Mouse (Mus musculus): ENCODE data around the gene Scn3b. TPM values are rescaled to one million over a fixed set of nuclear protein-coding genes. Genes with fewer than 3 reads are reported as not detected.
A peak's percentile ranks its signal among the peaks of the same experiment; 100 is the strongest.

The Scn3b gene
- total RNA-seq (2014; rRNA removed): 235 and 257 TPM in 2 replicates
- polyA plus RNA-seq (2015; fragmentation: Nextera tagmentation; extraction: Ambion mirVana): 157 and 158 TPM in 2 replicates

DNA sequence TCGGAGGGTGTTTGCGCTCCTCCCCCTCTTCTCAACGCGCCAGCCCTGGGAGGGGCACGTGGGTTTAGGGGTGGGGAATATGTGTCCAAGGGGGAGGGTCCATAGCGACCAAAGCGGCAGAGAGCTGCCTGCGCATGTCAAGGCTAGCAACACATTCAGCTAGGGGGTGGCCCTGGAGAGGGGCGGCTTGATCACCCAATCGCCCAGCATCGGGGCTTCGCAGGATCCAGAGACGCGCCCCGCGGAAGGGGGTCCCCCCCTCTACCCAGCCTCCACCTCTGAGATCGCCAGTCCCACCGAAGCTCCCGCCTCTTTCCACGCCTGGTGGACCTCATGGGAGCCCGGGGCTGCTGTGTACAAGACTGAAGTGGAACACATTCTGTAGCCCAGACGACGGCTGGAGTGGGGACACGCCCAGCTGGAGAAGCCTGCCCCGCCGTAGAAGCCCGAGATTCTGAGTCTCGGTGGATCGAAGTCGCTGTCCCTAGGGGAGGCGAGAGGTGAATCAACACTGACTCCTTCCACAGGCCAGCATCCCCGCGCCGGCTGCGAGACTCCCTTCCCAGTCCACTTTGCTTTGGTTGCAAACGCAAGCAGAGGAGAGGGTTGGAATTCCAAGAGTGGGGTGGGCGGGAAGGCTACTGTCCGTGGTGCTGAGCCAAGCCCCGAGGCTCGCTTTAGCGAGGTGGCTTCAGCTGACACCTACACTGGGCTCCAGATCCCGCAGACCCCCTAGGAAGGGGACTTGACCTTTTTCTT, at the start of gene Scn3b:
Gene Scn3b (plus strand): TSS at position 115 of the 759 bp plus-strand sequence.
- H3K9me3 ChIP-seq (ENCODE audit: low read length): no peaks in the 10 kb centered on the region
- peak; percentile 18; the same call in 1 of the 2 replicates for TF ChIP-seq CTCF (IDR thresholded peaks at IDR 0.05)
- H3K27ac ChIP-seq (ENCODE audit: low read depth, low read length): peak within 1 kb of the TSS; percentile 88
- WGBS: under 1% methylated on average over 42 of the region's 42 CpGs
- no peaks in the 10 kb centered on the region for H3K27me3 ChIP-seq (ENCODE audit: insufficient read depth, low read length)
- H3K4me3 ChIP-seq (ENCODE audit: low read depth, low read length): peak within 1 kb of the TSS; percentile 68
- peak; percentile 97 for ATAC-seq (ENCODE audit: low FRiP score)
- peak; percentile 95 for DNase-seq (ENCODE audit: low spot score)
- H3K4me2 ChIP-seq (ENCODE audit: low read depth, low read length, poor library complexity, severe bottlenecking): peak within 1 kb of the TSS; percentile 69
- H3K4me1 ChIP-seq (ENCODE audit: insufficient read depth, low read length): peaks cover 16% of the 10 kb centered on the region; the same call in 1 of the 2 replicates
- peak within 1 kb of the TSS; percentile 76 for H3K9ac ChIP-seq (replicated peaks; ENCODE audit: low read length, poor library complexity, severe bottlenecking)
- 0 out of 2 replicates have a peak, but pooled peaks cover 2% of the 10 kb centered on the region for H3K36me3 ChIP-seq (ENCODE audit: insufficient read depth, low read length)

DNA sequence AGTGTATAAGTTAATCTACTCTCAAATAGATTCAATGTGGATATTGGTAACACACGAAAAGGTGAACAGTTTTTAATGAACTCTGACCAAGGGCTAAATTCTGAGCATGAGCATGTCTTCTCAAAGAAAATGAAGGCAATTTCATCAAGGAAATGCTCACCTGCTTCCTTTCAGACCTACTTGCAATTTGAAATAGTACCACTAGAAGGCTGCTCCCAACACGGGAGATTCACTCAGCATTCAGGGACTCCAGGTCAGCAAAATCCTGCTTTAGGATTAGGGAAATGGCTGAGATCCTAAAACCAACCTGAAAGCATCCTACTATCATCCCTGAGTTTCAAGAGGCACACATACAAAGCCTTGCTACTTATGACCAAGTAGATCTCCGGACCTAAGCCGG, 44.7 kb upstream of the Scn3b start:
- Histone ChIP-seq H3K4me1 (ENCODE audit: insufficient read depth, low read length) (no peaks in the 10 kb centered on the region), H3K36me3 (ENCODE audit: insufficient read depth, low read length) (no peaks in the 10 kb centered on the region), H3K4me3 (ENCODE audit: low read depth, low read length) (no peak overlapping the region), H3K27me3 (ENCODE audit: insufficient read depth, low read length) (no peaks in the 10 kb centered on the region), H3K9ac (replicated peaks; ENCODE audit: low read length, poor library complexity, severe bottlenecking) (no peak overlapping the region), H3K9me3 (ENCODE audit: low read length) (no peaks in the 10 kb centered on the region), H3K27ac (ENCODE audit: low read depth, low read length) (no peak overlapping the region), H3K4me2 (ENCODE audit: low read depth, low read length, poor library complexity, severe bottlenecking) (no peak overlapping the region)
- ATAC-seq (ENCODE audit: low FRiP score): no peak
- no peak for DNase-seq (ENCODE audit: low spot score)
- peak; percentile 66 for TF ChIP-seq CTCF (IDR thresholded peaks at IDR 0.05)
- 63% methylated on average over 4 of the region's 4 CpGs for WGBS

DNA sequence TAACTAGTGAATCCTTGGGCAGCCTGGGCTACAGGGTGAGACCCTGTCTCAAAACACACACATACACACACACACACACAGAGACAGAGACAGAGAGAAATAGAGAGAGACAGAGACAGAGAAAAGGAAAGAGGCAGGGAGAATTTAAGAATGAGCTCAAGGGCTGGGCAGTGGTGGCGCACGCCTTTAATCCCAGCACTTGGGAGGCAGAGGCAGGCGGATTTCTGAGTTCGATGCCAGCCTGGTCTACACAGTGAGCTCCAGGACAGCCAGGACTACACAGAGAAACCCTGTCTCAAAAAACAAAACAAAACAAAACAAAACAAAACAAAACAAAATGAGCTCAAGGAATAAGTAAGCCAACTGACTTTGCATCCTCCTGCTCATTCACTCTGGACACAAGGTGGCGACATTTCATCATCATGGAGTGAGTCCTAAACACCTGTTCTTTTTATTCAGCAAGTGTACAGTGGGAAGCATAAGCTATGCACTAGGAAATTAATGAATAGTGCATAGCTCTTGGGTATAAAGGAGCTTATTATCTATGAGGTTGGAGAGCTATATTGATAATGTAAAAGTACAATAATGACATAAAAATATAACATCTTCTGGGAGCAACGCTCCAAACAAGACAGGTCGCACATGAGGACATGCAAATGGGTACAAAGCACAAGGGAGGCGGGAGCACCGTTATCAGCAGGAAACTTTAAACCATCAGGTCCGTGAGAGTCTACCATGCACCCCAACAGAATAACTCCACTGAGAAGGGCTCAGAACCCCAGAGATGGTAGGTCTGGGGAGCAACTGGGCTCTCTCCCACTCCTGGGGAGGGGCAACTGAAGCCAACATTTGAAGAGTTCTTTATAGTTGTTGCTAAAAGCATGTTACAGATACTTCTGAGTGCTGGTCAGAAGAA, 40.9 kb upstream of the Scn3b start:
- Histone ChIP-seq H3K27ac (ENCODE audit: low read depth, low read length) (no peak overlapping the region), H3K4me2 (ENCODE audit: low read depth, low read length, poor library complexity, severe bottlenecking) (no peak overlapping the region), H3K36me3 (ENCODE audit: insufficient read depth, low read length) (no peaks in the 10 kb centered on the region), H3K9me3 (ENCODE audit: low read length) (no peaks in the 10 kb centered on the region), H3K27me3 (ENCODE audit: insufficient read depth, low read length) (no peaks in the 10 kb centered on the region), H3K4me1 (ENCODE audit: insufficient read depth, low read length) (no peaks in the 10 kb centered on the region), H3K9ac (replicated peaks; ENCODE audit: low read length, poor library complexity, severe bottlenecking) (no peak overlapping the region), H3K4me3 (ENCODE audit: low read depth, low read length) (no peak overlapping the region)
- WGBS: 62% methylated on average over 10 of the region's 10 CpGs
- ATAC-seq (ENCODE audit: low FRiP score): peak; percentile 79; the same call in 1 of the 2 replicates
- peak; percentile 92 for TF ChIP-seq CTCF (IDR thresholded peaks at IDR 0.05)
- peak; percentile 88 for DNase-seq (ENCODE audit: low spot score)

DNA sequence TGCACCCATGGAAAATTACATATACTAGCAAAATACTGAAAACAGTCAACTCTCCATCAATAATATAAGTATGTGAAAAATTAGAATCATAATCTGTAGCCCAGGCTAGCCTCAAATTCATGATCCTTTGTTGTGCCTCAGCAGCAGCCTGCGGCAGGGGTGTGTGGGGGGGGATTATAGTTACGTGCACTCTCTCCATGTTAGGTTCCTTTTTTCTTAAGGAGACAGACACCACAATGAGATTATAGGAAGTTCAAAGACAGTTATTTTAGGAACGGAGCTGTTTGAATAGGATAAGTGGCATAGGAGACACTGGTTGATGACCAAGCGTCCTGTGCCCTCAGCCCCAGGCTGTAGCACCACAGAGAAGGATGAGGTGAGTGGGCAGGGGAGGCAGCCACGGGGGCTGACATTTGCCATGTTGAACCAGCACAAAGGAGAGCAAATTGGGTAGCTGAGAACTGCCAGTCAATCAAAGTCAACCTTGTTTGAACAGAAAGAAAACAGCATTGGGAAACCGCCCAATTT, 40.1 kb upstream of the Scn3b start:
- no peak overlapping the region for H3K4me2 ChIP-seq (ENCODE audit: low read depth, low read length, poor library complexity, severe bottlenecking)
- no peaks in the 10 kb centered on the region for H3K27me3 ChIP-seq (ENCODE audit: insufficient read depth, low read length)
- H3K4me3 ChIP-seq (ENCODE audit: low read depth, low read length): no peak overlapping the region
- WGBS: 23% methylated on average over 6 of the region's 6 CpGs
- ATAC-seq (ENCODE audit: low FRiP score) (peak; percentile 11; the same call in 1 of the 2 replicates), DNase-seq (ENCODE audit: low spot score) (no peak)
- H3K9ac ChIP-seq (replicated peaks; ENCODE audit: low read length, poor library complexity, severe bottlenecking): no peak overlapping the region
- no peak overlapping the region for H3K27ac ChIP-seq (ENCODE audit: low read depth, low read length)
- TF ChIP-seq CTCF (IDR thresholded peaks at IDR 0.05): no peak
- no peaks in the 10 kb centered on the region for H3K36me3 ChIP-seq (ENCODE audit: insufficient read depth, low read length)
- no peaks in the 10 kb centered on the region for H3K9me3 ChIP-seq (ENCODE audit: low read length)
- H3K4me1 ChIP-seq (ENCODE audit: insufficient read depth, low read length): no peaks in the 10 kb centered on the region

DNA sequence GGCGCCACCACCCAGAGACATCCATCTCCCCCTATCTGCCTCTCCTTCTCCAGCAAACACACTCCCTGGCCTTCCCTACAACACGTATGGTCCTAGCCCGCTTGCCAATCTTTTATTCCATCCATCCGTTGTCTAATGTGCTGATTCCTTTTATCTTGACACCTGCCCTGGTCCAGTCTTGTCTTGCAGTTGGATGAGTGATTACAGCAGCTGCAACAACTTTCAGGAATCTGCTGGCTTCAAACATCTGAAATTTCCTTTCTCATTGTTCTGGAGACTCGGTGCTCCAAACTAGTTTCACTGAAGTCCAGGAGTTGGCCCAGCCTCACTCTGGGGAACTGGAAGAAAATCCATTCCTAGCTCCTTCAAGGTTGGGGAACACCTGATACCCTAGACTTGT, 39.5 kb upstream of the Scn3b start:
- Histone ChIP-seq H3K27ac (ENCODE audit: low read depth, low read length) (no peak overlapping the region), H3K9ac (replicated peaks; ENCODE audit: low read length, poor library complexity, severe bottlenecking) (no peak overlapping the region), H3K4me3 (ENCODE audit: low read depth, low read length) (no peak overlapping the region), H3K4me1 (ENCODE audit: insufficient read depth, low read length) (no peaks in the 10 kb centered on the region), H3K27me3 (ENCODE audit: insufficient read depth, low read length) (no peaks in the 10 kb centered on the region), H3K4me2 (ENCODE audit: low read depth, low read length, poor library complexity, severe bottlenecking) (no peak overlapping the region), H3K36me3 (ENCODE audit: insufficient read depth, low read length) (no peaks in the 10 kb centered on the region), H3K9me3 (ENCODE audit: low read length) (no peaks in the 10 kb centered on the region)
- 54% methylated on average over 5 of the region's 5 CpGs for WGBS
- TF ChIP-seq CTCF (IDR thresholded peaks at IDR 0.05): no peak
- ATAC-seq (ENCODE audit: low FRiP score) (no peak), DNase-seq (ENCODE audit: low spot score) (no peak)
